Mouse (Mus musculus): ENCODE results near the gene Cdk19.
"Not testable (repeated sequence)": the region's sequence is repeated elsewhere in the genome, so short reads cannot be mapped to it uniquely, and the experiment has no call there.

Gene Cdk19

GRCm38 (mm10) chr10:40491131-40491530, 151.8 kb downstream of the Cdk19 start:
- DNase-seq, result no peak

DNA sequence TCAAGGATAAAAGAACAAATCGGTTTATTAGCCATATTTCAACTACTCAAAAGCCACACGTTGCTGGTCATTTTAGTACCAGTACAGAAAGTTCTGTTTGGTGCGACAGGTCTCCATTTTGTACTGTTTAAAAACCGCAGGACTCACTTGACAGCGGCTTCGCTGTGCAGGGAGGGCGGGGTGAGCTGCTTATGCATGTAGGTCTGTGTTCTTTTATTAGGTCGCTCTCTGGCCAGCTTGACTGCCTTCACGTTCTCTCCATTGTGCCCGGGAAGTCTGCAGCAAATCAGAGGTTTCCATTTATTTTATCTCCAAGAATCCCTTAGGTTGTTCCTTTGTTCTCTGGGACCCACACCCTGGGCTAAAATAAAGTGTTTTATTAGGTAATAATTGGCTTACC, 152.4 kb downstream of the Cdk19 start:
- no peak for DNase-seq

DNA sequence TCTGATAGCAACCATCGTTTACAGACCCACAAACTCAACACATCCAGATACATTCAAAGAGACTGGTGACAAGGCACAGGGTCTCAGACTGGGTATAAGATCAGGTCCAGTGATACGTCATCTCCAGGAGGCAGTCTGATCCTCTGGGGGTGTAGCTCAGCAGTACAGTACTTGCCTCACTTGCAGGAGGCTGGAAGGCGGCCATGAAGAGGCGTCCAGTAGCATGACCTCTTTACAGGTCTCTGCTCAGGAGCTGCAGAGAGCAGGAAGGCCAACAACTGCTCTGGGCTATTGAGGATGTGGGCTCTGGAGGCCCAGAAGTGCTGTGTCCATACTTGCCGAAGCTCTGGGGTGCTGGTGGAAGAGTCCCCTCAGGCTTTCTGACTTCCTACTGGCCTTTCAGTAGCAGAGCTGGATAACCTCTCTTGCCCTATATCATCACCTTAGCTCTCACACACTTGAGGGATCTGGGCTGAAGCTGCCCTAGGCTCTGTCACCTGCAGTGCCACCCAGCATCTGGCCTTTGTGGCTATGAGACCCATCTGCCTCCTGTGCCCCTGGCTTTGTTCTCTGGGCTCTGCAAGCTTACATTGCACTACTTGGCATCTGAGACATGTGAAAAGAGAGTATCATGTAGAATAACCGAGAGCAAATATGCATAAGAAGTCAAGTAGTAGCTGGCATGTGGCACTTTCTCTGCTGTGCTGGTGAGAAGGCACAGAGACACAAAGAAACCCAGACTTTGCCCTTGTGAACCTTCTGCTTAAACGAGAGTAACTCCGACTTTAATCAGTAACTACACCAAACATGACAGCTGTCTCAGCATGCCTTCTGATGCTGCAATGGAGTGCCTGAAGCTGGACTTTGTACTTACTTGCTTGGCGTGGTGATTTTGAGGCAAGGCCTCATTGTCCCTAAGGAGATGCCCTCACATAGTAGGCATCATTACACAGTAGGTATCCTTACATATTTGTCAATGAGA, 155.1 kb downstream of the Cdk19 start:
- no peak for DNase-seq

DNA sequence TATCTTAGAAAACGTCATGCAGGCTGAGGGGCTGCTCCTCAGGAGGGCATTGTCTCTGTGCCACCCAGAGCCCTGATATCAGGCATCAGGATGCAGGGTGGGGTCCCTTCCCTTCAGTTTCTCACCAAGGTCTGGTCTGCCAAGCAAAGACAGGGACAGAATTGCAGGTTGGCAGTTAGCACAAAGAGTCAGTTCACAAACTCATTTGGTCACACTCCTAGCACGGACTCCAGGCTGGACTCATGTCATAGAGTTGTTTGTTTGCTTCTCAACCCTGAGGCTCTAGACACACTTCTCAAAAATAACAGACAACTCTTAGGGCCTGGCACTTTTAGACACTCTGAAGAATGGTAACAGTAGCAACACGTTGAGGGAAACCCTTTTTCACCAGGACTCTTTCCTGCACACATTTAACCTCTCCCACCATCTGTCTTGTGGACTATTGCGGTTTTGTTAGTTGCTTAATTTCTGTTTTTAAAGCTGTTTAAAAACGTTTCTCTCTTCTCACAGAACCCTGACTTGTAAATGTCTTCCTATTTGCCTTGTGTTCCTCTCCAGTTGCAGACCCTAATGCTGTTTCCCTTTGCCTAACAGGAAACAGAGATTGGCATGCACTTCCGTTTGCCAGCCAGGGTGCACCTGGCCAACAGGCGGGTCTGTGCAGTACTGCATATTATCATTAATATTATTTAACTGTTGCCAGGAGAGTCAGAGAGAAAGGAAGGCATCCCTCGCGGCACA, 158.1 kb downstream of the Cdk19 start:
- DNase-seq, result no peak

DNA sequence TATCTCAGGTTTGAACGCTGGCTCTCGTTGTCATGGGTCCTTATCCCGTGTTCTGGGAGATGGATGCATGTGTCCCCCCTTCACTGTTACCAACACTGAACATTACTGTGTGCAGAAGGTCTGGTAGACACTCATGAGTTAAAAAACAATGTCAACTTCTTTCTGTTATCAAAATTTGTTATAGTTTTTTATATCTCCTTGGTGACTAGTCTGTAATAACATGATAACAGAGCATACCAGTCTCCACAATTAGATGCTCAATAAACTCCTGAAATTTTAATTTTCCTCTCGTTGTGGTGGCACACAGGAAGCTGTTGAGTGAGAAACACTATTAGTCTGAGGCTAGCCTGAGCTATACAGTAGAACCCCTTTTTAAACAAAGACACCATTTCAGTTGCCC, 159.1 kb downstream of the Cdk19 start:
- DNase-seq, result no peak

DNA sequence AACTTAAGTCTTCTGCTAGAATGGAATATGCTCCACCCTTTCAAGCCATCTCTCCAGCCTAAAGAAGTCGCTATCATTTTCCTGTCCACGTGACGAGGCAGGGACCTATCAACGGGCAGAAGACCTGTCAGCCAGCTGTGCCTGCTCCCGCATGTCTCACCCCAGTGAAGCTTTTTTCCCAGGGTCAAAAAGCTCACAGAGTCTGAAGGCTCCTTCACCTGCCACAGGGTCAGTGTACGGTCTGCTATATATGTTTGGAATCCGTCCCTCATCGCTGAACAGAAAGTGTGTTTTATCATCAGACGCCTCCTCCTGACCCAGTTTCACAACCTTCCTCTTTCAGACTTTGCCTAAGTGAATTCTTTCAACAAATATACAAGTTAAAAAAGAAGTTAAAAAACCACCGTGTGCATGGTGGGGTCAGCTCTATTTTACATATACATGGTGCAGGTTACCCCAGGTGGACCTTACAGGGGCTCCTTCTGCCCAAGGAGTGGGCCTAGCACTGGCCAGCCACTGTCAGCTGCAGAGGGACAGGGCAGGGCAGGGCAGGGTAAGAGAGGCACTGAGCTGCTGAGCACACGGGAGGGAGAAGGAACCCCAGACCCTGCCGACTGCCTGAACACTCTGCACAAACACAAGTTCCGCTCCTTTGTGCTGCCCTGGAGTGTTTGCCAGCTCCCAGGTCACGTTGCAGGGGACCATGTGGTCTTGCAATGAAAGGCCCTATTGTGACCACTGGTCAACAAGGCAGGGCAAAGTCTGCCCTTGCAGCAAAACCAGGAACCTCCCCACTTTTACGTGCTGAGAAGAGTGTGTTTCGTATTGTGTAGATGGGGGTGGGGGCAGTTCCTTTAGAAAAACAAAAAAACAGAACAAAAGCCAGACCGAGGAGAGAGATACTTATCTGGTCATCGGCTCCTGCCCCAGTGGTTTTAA, 160.2 kb downstream of the Cdk19 start:
- peak; percentile 95 for DNase-seq

DNA sequence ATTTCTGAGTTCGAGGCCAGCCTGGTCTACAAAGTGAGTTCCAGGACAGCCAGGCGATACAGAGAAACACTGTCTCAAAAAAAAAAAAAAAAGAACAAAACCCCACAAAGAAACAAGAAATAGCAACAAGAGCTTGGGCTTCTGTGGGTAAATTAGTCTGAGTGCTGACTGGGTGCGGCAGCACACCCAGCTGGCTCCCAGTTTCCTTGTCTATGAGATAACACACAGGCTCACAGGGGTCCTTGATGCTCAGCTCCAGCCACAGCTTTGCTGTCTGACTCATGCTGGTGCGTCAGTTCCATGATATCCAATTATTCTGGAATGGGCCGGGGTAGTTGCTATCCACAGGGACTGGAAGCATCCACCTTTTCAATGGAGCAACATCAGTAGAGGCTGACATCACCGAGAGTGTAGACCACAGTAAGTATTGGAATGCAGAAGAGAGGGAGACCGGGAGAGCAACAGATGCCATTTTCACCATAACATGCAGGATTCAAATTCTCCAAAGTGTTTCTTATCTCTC, 161.4 kb downstream of the Cdk19 start:
- DNase-seq, result no peak

DNA sequence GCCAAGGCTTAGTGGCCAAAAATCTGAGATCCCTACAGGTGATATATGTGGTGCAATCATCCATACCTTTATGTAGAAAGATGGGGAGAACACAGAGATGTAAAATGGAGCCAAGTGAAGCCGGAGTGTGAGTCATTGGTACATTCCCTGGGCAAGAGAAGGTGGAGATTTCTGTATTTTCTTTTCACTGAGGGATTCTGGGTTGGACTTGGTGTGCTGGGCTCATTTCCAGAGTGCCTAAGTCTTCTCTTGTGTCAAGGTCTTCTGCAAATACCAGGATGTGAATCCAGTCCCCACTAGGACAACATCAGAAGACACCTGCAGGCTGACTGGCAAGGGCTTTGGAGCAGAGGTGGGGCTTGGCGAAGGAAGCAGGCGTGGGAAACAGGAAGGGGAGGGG, 163.4 kb downstream of the Cdk19 start:
- no peak for DNase-seq

DNA sequence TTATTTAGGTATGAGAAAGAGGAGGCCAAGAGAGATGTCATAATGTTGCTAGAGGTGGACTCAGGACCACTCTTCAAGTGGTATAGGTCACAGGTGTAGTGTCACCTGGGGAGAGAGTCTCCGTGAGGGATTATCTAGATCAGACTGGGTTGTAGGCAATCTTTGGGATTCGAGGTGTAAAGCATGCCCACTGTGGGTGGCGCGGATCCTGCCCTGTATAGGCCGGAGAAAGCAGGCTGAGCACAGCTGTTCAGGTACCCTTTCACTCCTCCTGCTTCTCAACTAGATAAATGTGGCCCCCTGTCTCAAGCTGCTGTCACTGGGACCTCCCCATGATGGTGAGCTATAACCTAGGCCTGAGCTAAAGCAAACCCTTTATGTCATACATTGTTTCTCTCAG, 171.0 kb downstream of the Cdk19 start:
- DNase-seq, result no peak

DNA sequence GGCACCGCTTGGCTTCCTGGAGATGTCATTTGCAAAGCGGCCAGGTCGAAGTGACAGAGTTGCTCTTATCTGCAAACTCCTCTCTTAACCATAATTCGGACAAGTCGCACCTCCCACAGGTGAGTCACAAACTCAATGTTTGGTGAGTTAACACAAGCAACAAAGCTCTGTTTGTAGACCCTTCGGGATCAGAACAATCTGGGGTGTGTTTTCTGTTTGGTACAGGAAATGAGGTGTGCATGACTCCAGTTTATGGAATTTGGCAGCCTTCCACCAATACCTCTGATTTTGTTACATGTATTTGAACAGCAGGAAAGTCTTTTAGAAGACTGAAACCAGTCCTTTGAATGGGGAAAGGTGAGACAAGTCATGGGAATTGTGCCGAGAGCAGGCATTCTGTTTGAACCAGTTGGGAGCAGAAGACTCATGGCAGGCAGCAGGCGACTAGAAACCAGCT, 171.9 kb downstream of the Cdk19 start:
- no peak for DNase-seq

DNA sequence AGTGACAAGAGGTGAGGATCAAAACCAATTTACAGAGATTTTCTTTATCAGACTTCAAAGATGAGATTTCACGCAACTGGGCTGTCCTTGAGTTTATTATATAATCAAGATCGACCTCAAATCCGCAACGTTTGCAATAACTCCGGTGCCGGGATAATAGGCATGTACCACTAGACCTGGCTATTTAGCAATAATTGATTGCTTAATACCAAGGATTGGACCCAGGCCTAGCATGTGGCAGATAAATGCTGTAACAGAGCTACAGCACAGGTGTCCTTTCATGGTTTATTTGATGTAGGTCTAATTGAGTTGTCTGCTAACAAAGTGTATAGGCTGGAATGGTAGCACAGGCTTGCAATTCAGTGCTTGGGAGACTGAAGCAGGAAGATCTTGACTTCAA, 172.8 kb downstream of the Cdk19 start:
- no peak for DNase-seq

- not testable (repeated sequence) for DNase-seq
Observed at GRCm38 (mm10) chr10:40512996-40513395, 173.6 kb downstream of the Cdk19 start.

DNA sequence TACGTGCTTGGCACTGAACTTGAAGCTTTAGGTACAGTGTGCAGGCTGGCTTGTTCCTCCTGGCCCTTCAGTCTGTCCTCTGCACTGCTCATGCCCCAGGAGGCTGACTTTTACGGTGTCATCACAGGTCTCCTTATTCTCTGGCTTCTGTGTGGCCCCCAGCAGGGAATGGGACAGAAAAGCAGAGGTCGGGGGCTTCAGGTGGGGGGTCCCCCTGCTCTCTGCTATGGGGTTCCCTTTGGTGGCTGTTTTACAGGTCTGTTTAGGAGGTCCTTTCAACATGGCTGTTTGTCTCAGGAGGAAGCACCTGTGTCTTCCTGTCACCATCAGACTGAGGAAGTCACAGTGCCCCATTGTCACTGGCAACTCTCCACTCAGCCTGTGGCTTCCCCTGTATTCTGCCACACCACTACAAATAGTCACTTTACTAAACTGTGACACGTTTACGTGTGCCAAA, 175.9 kb downstream of the Cdk19 start:
- peak; percentile 6 for DNase-seq

DNA sequence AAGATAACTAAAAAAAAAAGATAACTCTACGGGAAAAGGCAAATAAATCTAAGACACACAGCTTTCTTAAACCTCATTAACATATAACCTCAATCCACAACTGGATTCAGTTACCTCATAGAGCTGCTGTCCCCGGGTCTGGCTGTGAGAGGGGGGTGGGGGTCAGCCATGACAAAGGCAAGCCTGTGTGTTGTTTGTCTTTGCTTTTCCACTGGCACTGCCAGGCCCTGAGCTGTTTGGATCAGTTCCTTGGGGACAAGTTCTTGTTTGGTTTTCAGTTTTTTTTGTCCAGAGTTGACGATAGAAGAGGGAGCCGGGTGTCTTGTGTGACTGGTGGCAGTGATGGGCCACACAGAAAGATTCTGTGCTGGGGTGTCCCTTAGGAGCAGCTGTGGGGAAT, 177.1 kb downstream of the Cdk19 start:
- DNase-seq, result peak; percentile 89

GRCm38 (mm10) chr10:40519586-40519985, 180.2 kb downstream of the Cdk19 start:
- DNase-seq, result peak; percentile 65

DNA sequence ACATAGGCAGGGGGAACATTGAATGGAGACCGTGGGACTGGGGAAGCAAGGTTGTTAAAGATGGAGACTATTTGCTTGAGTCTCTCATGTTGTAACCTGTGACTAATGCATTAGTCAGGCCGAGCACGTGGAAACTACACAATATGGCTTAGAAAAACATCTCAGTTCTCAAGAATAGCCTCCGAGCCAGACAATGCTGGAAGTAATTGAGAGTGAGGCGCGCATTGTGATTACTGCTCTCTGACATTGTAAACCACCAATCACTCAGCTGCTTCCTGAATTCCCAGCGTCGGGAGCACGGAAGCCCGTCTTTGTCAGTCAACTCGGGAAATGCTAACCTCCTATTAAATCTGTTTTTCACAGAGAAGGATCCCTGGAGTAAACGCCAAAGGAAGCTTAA, 182.2 kb downstream of the Cdk19 start:
- DNase-seq, result no peak

DNA sequence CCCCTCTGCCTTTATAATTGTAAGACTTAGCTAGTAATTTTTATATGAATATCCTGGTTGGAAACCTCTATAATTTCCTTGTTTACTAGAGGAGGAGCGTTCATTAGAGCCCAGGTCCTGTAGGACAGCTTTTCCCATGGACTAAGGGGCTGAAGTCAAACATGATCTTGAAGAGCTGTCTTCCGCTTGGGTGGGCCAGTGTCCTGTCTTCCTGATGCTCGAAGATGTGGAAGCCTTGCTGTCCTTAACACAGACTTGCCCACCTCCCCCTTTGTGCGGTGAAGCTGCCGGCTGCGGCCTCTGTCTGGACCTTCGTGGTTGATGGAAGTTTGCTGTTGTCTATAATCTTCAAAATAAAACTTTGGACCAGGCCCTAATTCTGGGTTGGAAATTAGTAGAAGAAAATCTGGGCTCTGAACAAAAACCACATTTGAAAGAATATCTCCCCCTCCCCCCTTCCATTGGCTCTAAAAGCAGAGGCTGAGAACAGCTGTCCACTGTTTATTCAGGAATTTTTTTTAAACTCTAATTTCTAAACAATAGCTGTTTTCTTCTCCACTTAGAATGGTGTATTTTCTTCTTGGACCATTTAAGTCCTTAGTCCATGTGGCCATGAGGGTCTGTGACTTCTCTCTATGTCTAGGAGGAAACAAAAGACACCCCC, 184.1 kb downstream of the Cdk19 start:
- peak; percentile 30 for DNase-seq

DNA sequence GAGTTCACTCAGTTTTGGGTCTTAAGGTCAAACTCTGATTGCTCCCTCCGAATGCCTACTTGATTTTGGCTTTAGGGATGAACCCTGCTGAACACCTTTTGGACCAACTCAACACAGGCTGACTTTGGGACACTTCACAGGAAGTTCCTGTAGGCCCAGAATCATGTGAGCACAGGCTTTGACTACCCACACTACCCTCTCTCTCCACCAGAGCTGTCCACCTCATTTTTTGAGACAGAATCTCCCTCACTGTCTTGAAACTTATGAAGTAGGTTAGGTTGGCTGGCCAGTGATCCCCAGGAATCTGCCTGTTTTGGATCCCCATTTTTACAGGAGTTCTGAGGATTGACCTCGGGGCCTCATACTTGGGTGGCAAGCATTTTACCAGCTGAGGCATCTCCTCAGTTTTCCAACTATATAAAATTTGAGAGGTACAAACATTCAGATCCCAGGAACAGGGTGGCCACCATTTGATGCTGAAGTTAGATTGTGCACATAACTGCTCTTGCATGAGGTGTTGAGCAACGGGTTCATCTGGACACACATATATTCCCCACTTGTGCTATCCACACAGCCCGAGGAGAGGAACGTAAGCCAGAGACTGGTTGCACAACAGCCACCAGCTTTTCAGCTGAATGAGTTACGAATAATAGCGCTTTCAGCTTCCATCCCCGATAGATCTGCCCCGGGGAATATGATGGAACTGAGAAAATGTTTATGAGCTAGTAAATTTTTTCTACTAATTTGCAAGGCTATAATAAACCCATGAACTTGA, 184.9 kb downstream of the Cdk19 start:
- peak; percentile 33 for DNase-seq

DNA sequence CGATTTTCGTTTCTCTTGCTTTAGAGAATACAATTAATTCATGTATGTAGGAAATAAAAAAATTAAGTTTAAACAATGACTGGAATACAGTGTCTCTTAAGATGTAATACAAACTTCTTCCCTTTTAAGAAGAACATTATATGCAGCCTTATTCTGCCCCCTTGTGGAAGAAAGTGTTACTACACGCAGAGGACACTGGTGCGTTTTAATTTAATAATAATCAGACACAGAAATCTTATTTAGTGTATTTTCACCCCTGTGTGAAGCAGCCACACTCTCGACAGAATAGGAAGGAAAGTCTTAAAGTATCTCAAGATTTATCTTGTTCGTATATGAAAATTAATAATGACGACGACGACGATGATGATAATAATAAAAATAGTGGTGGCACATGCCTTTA, 185.6 kb downstream of the Cdk19 start:
- DNase-seq, result peak; percentile 57

GRCm38 (mm10) chr10:40525616-40526155, 186.3 kb downstream of the Cdk19 start:
- DNase-seq, result peak; percentile 35

- DNase-seq, result no peak
Observed at GRCm38 (mm10) chr10:40526301-40526761, 187.0 kb downstream of the Cdk19 start.
